26 mouse cellular contexts compared by ENCODE assay signal in the genomic region with DNA sequence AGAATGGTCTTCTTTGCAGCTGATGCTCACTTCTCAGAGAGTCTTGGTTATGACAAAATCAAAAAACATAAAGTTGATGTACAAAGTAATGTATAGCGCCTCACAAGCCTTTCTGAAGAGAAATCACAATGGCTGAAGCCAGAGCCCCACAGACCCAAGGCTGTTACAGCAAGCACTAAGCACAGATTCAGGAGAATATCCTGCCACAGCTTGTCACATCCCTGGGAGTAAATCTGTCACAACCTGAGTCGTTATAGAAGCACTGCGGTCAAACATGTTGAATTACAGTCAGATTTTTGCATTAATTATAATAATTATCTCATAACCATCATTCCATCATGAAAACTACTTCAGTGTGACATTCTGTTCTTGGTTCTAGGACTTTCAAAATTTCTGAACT.
"Had no signal": no experiment of that assay in that cellular context is flagged by ENCODE, and none has a peak within 500 bp of the region (broad histone marks: within the 10 kb centered on the region; RNA-seq: fewer than 3 reads in every experiment).

No protein-coding gene starts in this region.

- H3K4me2 ChIP-seq: heart, embryonic 11.5 days; heart, embryonic 13.5 days; heart, embryonic 15.5 days; hindbrain, embryonic 13.5 days; hindbrain, embryonic 15.5 days; kidney, embryonic 15.5 days; limb, embryonic 13.5 days; limb, embryonic 15.5 days; liver, embryonic 12.5 days had no signal

- DNase-seq: gastrocnemius, postnatal 14 days; gastrocnemius, postnatal 36 days; heart, adult 11 months; heart, adult 2 months; heart, postnatal 14 days; heart, postnatal 36 days; kidney, adult 11 months; kidney, adult 2 months; kidney, adult 9 months; kidney, postnatal 14 days; kidney, postnatal 36 days; layer of hippocampus, adult 9-11 months; layer of hippocampus, postnatal 36 days; left cerebral cortex, postnatal 4 days had no signal

- H3K9ac ChIP-seq: heart, embryonic 13.5 days; heart, embryonic 15.5 days; hindbrain, embryonic 13.5 days; hindbrain, embryonic 15.5 days; kidney, embryonic 15.5 days; limb, embryonic 13.5 days; limb, embryonic 15.5 days; liver, embryonic 12.5 days had no signal

- H3K27ac ChIP-seq: heart, adult 2 months; heart, embryonic 13.5 days; heart, embryonic 15.5 days; hindbrain, embryonic 13.5 days; hindbrain, embryonic 15.5 days; hindbrain, postnatal 0 days; kidney, embryonic 15.5 days; kidney, postnatal 0 days; limb, embryonic 13.5 days; limb, embryonic 15.5 days; liver, embryonic 12.5 days had no signal

- H3K27me3 ChIP-seq: heart, embryonic 13.5 days; heart, embryonic 15.5 days; hindbrain, embryonic 13.5 days; hindbrain, embryonic 15.5 days; kidney, embryonic 15.5 days; limb, embryonic 13.5 days; limb, embryonic 15.5 days; liver, embryonic 12.5 days had no signal

- H3K36me3 ChIP-seq: heart, embryonic 13.5 days; heart, embryonic 15.5 days; hindbrain, embryonic 13.5 days; hindbrain, embryonic 15.5 days; kidney, embryonic 15.5 days; limb, embryonic 13.5 days; limb, embryonic 15.5 days; liver, embryonic 12.5 days had no signal

- H3K4me1 ChIP-seq: heart, embryonic 13.5 days; heart, embryonic 15.5 days; hindbrain, embryonic 13.5 days; hindbrain, embryonic 15.5 days; kidney, embryonic 15.5 days; limb, embryonic 13.5 days; limb, embryonic 15.5 days; liver, embryonic 12.5 days had no signal

- H3K9me3 ChIP-seq: heart, embryonic 13.5 days; heart, embryonic 15.5 days; hindbrain, embryonic 13.5 days; hindbrain, embryonic 15.5 days; kidney, embryonic 15.5 days; limb, embryonic 13.5 days; limb, embryonic 15.5 days; liver, embryonic 12.5 days had no signal

- ATAC-seq: hindbrain, postnatal 0 days; intestine, embryonic 16.5 days; liver, embryonic 12.5 days had no signal

- H3K4me3 ChIP-seq: heart, adult 2 months; heart, embryonic 13.5 days; heart, embryonic 15.5 days; hindbrain, embryonic 13.5 days; hindbrain, embryonic 15.5 days; kidney, embryonic 15.5 days; limb, embryonic 13.5 days; limb, embryonic 15.5 days; liver, embryonic 12.5 days had no signal
